Mouse (Mus musculus): ENCODE measurements around the gene Acrbp.
A peak's percentile ranks its signal among the peaks of the same experiment; 100 is the strongest.
"Not testable (repeated sequence)": the region's sequence is repeated elsewhere in the genome, so short reads cannot be mapped to it uniquely, and the experiment has no call there.

Acrbp gene

DNA sequence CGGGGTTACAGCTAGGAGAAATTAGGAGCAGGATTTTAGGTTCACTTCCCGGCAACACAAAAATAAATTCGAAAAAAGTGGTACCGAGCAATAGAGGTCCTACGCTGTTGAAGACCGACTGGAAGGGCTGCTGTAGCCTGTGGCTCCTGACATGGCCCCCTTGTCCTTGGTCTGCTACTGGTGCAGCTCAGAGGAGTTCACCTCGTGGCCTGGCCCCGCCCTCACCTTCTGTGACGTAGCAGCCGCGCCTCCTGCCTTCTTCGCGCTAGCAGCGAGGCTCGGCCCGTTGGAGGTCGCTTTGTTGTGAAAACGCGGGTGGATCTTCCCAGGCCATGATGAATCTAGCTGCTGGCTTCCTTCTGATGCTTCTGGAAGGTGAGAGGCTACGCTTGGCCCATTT lies at the start of gene Acrbp:
Acrbp (plus strand) TSS at position 12 of the 400 bp plus-strand sequence.
- DNase-seq (ENCODE audit: low read depth) = no peak

GRCm38 (mm10) chr6:125003706-125004105 lies 45.8 kb upstream of the Acrbp start:
- DNase-seq (ENCODE audit: low read depth) = no peak

GRCm38 (mm10) chr6:125005086-125005485 lies 44.4 kb upstream of the Acrbp start:
- DNase-seq (ENCODE audit: low read depth) = peak; percentile 57

GRCm38 (mm10) chr6:125008060-125008459 lies 41.4 kb upstream of the Acrbp start:
- peak; percentile 26 for DNase-seq (ENCODE audit: low read depth)

GRCm38 (mm10) chr6:125008586-125009128 lies 40.8 kb upstream of the Acrbp start:
- peak; percentile 99 for DNase-seq (ENCODE audit: low read depth)

DNA sequence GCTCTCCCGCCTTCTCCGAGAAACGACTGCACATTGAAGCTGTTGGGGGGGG lies 40.5 kb upstream of the Acrbp start, which contains the start of gene Zfp384:
Zfp384 (plus strand) TSS at position 17 of the 52 bp plus-strand sequence.
- no peak for DNase-seq (ENCODE audit: low read depth)

- DNase-seq (ENCODE audit: low read depth) = peak; percentile 90
These were observed 40.1 kb upstream of the Acrbp start for GRCm38 (mm10) chr6:125009181-125010073.

DNA sequence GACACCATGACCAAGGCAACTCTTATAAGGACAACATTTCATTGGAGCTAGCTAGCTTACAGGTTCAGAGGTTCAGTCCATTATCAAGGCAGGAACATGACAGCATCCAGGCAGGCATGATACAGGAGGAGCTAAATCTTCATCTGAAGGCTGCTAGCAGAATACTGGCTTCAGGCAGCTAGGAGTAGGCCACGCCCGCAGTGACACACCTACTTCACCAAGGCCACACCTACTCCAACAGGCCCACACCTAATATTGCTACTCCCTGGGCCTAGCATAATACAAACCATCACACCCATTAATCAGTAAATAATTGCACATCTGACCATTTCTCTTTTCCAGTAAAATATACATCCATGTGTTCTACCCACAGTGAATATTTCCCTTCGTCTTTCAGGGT lies 31.8 kb upstream of the Acrbp start:
- no peak for DNase-seq (ENCODE audit: low read depth)

DNA sequence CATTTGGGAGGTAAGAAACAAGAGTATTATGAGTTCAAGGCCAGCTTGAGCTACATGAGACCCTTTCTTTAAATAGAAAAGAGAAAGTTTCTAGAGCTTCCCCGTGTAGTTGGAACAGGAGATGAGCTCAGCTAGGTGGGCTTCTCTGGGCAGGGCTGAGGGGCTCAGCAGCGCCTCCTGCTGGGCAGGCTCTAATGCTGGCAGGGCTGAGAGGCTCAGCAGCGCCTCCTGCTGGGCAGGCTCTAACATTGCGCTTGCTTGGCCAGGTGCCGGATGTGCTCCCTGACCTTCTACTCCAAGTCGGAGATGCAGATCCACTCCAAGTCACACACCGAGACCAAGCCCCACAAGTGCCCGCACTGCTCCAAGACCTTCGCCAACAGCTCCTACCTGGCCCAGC lies 19.0 kb upstream of the Acrbp start:
- DNase-seq (ENCODE audit: low read depth) = peak; percentile 66

- DNase-seq (ENCODE audit: low read depth) = no peak
These were observed 17.9 kb upstream of the Acrbp start for GRCm38 (mm10) chr6:125031604-125032003.

DNA sequence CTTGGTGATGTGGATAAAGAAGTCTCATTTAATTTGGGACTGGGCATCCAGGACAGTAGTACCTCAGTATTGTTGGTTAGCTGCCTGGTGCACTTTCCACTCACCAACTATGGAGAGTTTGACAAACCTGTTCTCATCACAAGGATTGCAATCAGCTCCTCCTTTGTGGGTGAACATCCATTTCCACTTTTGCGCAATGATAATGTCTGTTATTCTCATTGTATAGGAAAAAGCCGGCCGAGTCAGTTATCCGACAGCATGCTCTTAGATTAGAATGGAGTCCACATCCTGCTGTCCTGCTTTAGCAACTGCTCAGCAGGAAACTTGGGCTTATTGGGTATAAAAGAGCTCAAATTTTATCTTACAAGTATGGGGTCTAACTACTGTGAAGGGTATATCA lies 10.8 kb upstream of the Acrbp start:
- no peak for DNase-seq (ENCODE audit: low read depth)

GRCm38 (mm10) chr6:125039131-125039530 lies 10.4 kb upstream of the Acrbp start:
- no peak for DNase-seq (ENCODE audit: low read depth)

DNA sequence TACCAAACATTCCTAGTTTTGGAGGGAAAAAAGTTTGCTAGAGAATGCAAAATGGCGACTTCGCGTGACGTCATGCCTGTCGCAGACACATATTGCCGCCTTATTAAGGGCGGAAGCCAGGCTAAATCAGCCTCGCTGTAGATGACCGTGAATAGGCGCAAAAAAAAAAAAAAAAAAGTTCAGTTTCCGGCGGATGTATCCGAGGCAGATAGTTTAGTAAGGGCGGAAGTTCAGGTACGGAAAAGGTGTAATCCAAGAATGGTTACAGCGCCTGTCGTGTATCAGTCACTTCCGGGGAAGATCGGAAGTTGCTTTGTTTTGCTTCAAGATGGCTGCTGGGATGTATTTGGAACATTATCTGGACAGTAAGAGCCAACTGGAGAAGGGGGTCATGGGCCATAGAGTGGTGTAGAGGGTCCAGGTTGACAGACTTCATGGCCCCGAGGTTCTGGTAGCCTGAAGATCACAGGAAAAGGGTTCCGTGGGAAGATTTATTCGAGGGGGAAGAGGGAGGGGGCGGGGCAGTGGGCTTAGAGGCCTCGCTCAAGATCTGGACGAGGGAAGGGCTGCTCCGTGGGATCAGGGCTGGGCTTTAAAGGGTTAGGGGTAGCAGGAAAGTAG lies 9.8 kb upstream of the Acrbp start, which contains the start of gene Ing4:
Ing4 (plus strand) TSS at position 228 of the 621 bp plus-strand sequence.
- DNase-seq (ENCODE audit: low read depth) = peak; percentile 98

DNA sequence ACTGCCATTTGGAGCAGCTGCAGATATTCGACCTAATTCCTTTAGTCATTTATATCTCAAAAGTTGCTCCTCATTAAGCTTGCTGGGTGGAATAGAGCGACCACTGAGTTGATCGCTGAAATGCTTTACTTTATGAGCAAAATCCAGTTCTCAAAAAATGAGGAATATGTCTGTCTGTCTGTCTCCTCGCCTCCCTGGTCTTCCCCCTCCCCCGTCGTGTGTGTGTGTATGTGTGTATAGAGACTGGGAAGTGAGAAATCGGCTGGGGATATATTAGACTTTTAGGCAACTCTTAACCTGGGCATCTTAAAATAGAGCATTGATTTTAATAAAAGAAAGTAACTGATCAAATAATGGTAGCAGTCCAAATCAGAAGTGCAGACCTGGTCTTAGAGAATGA lies 9.3 kb upstream of the Acrbp start:
- no peak for DNase-seq (ENCODE audit: low read depth)

- no peak for DNase-seq (ENCODE audit: low read depth)
These were observed 8.4 kb upstream of the Acrbp start for GRCm38 (mm10) chr6:125041047-125041446.

DNA sequence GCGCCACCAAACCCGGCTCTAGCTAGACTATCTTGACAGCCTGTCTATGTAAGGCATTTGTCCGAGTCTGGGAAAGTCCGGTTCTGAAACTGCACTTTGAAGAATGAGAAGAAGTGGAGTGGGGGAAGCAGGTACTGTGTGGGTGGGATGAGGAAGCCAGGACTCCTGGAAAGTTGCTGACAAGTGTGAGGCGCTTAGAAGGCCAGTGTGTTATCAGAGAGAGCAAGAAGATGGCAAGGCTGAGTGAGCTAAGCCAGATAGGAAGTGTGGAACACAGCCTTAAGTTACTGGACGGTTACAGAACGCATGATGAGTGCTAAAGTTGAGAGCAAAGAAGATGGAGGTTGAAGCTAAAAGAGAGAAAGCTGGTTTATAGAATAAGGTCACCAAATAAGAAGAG lies 7.4 kb upstream of the Acrbp start:
- DNase-seq (ENCODE audit: low read depth) = no peak

DNA sequence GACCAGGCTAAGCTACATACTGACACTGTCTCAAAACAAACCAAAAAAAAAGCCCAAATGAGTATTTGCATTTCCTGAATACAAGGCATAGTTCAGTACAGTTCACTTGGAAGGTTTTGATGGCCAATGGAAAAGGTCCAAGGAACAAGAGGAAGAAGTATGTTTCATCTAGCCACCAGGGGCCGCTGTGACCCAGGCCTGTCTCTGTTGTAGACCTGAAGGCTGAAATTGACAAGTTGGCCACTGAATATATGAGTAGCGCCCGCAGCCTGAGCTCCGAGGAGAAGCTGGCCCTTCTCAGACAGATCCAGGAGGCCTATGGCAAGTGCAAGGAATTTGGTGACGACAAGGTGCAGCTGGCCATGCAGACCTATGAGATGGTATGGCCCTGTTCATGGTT lies 2.8 kb upstream of the Acrbp start:
- DNase-seq (ENCODE audit: low read depth) = peak; percentile 92

- DNase-seq (ENCODE audit: low read depth) = peak; percentile 57
These were observed 1.7 kb downstream of the Acrbp start for GRCm38 (mm10) chr6:125051237-125051636.

DNA sequence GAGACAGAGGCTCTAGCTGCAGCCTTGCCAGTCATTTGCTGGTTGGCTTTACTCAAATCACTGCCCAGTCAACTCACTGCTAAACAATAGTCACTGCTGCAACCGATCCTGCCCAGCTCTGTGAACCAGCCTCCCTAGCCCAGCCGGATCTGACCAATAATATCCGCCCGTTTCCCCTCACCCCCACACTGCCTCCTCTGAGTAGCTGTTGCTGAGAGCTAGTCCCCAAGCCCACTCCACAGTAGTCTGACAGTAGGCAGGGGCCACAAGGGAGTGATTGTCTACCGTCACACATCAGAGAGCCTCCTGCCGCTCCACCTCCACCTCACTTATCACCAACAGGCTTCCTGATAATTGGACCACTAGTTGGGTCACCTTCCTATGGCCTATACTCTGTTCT lies 12.0 kb downstream of the Acrbp start:
- no peak for DNase-seq (ENCODE audit: low read depth)

DNA sequence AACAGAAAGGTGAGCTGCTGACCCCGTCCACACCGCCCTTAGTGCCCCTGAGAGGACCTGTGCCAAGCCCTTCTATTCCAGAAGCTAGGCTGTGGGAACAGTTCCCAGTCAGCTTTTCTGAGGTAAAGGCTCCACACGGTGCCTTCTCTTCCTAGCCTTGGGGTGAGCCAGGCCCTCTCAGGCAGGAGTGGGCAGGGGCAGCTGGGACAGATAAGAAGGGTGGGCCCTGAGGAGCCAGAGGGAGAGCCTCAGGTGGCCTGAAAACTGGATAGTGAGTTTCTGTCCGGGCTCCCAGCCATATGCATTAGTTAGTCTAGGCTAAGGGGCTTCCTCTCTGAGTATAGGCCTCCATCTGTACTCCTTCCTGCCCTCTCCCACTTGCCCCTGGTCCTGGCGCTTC lies 13.0 kb downstream of the Acrbp start:
- no peak for DNase-seq (ENCODE audit: low read depth)

GRCm38 (mm10) chr6:125063906-125064305 lies 14.4 kb downstream of the Acrbp start:
- DNase-seq (ENCODE audit: low read depth) = no peak

GRCm38 (mm10) chr6:125065223-125065622 lies 15.7 kb downstream of the Acrbp start:
- DNase-seq (ENCODE audit: low read depth) = not testable (repeated sequence)

- no peak for DNase-seq (ENCODE audit: low read depth)
These were observed 18.1 kb downstream of the Acrbp start, which contains the start of gene Lpar5 for GRCm38 (mm10) chr6:125067571-125067995. Lpar5 (plus strand) TSS chr6:125067920.
